Mouse (Mus musculus): ENCODE measurements around the gene Fbxl17.

GRCm38 (mm10) chr17:63317518-63317917 is 182.3 kb downstream of the Fbxl17 start:
- TF ChIP-seq CTCF (IDR thresholded peaks at IDR 0.05) (no peak), POLR2A (IDR thresholded peaks at IDR 0.05; ENCODE audit: insufficient read depth, low read depth, low read length) (no peak)
